Mouse (Mus musculus) urinary bladder, postnatal 0 days (tissue): ENCODE measurements around the gene 9530053A07Rik. TPM values are rescaled to one million over a fixed set of nuclear protein-coding genes. Genes with fewer than 3 reads are reported as not detected.

Source experiments
- polyA plus RNA-seq: library from polyadenylated mRNA; unstranded; fragments of >200 nt; fragmentation: Nextera tagmentation; extraction: Ambion mirVana; gene quantifications from 2 replicates; pipeline ENCODE4 v1.2.1, GENCODE M21; 2015

9530053A07Rik gene
- 0.07 and 0.08 TPM in 2 replicates for polyA plus RNA-seq

GRCm38 (mm10) chr7:28129166-28129565 lies at the start of gene 9530053A07Rik:
9530053A07Rik (plus strand) TSS chr7:28129466.

DNA sequence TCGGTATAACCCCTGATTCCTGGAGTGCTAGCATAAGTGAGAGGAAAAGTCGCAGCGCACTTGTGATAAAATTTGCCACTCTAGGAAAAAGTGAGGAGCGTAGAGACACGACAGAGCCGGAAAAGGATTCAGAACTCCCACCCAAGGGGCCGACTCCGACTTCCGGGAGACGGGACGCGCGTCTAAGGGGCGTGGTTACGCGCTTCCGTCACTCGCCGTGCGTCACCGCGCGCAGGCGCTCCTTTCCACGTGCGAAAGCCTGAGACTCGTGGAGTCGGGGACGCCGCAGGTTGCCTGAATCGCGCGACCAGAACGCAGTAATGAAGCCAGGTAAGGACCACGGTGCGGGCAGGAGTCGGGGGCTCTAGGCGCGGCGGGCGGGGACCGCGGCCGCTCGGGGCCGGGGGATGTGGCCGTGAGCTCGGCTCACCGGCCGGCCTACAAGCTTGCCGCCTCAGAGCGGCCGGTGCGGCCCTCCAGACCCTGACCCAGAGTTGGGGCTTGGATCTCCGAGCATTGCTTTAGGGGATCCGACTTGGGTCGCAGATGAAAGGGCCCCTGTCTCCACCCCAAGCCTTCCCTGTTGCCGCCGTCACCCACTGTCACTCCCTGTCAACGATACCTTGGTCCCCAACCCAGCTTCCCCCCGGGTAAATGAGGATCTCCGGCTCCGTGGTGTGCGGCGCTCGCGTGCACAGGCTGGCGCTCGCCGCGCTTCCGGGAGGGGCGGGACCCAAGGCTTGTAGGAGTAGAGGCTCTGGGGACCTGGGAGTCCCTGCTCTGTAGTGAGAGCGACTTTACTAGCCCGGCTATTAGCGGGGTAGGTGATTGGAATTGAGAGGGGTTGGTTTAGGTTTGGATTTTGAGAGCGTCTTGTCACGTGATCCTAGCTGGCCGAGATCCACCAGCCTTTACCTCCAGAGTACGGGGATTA lies 40.5 kb downstream of the 9530053A07Rik start, which contains the start of gene Fbl:
Gene Fbl (plus strand): TSS at position 222 of the 934 bp plus-strand sequence.

DNA sequence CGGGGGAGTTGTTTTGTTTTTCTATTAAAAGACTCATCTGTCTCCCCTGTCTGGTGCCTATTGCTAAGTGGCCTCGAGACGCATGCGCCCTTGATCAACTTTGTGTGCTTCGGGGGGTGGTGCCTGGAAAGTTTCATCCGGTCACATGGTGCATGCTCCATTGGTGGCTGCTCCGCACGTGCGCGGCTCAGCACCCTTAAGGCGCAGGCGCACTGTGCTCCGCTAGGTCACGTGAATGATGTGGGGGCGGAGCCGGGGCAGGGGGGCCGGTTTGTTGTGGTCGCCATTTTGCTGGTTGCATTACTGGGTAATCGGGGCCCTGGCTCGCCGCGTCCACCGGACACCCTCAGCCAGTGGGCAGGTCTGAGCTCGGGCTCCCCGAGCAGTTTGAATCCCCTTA lies 50.0 kb downstream of the 9530053A07Rik start, which contains the start of gene Dyrk1b:
Gene Dyrk1b (plus strand): TSS at position 242 of the 400 bp plus-strand sequence.

Other genes with a start within 250 kb of the 9530053A07Rik start
- gene Zfp974, start 200.0 kb upstream of the 9530053A07Rik start, polyA plus RNA-seq: 3.7 and 4.6 TPM in 2 replicates
- gene Zfp780b, start 150.3 kb upstream of the 9530053A07Rik start, polyA plus RNA-seq: 8.2 and 8.4 TPM in 2 replicates
- 1.2 TPM in 2 replicates for gene Zfp850, start 115.4 kb upstream of the 9530053A07Rik start, polyA plus RNA-seq
- gene Psmc4, start 79.4 kb upstream of the 9530053A07Rik start, polyA plus RNA-seq: 189 TPM in 2 replicates
- 0.45 and 0.64 TPM in 2 replicates for gene Fcgbp, start 58.2 kb upstream of the 9530053A07Rik start, polyA plus RNA-seq
- 56.9 and 59.0 TPM in 2 replicates for gene Fbl, start 40.2 kb downstream of the 9530053A07Rik start, polyA plus RNA-seq
- gene Dyrk1b, start 50.0 kb downstream of the 9530053A07Rik start, polyA plus RNA-seq: 5.0 and 7.3 TPM in 2 replicates
- 2.6 and 4.0 TPM in 2 replicates for gene Eid2, start 138.4 kb downstream of the 9530053A07Rik start, polyA plus RNA-seq
- 7.9 and 9.2 TPM in 2 replicates for gene Eid2b, start 148.3 kb downstream of the 9530053A07Rik start, polyA plus RNA-seq
- 0.37 TPM in 1 of 2 replicates, not detected in the other for gene Selenov, start 161.7 kb downstream of the 9530053A07Rik start, polyA plus RNA-seq
- 0.17 TPM in 1 of 2 replicates, not detected in the other for gene Dll3, start 172.8 kb downstream of the 9530053A07Rik start, polyA plus RNA-seq
- 59.0 and 64.6 TPM in 2 replicates for gene Timm50, start 182.6 kb downstream of the 9530053A07Rik start, polyA plus RNA-seq
- gene Supt5, start 209.3 kb downstream of the 9530053A07Rik start, polyA plus RNA-seq: 43.2 and 47.1 TPM in 2 replicates
- gene Rps16, start 221.2 kb downstream of the 9530053A07Rik start, polyA plus RNA-seq: 718 and 753 TPM in 2 replicates
- gene Plekhg2, start 243.1 kb downstream of the 9530053A07Rik start, polyA plus RNA-seq: 47.1 and 61.8 TPM in 2 replicates